Mouse (Mus musculus) intestine, postnatal 0 days (tissue): Measurements from ENCODE around the gene Strn3. TPM values are rescaled to one million over a fixed set of nuclear protein-coding genes. Genes with fewer than 3 reads are reported as not detected.

ENCODE experiments used
- ATAC-seq: fragments of 200-750 bp; cut with Nextera tagmentation; 2 replicates; pipeline ENCODE4 v1.8.0; 2017; ENCODE audit warnings: mild to moderate bottlenecking, moderate TSS enrichment, moderate library complexity
- H3K27ac ChIP-seq: fragments of 300-500 bp; sonication (generic); 2 replicates; pipeline ENCODE4 v1.5.1; 2014; ENCODE audit warnings: mild to moderate bottlenecking, low read depth, low read length, moderate library complexity
- H3K27me3 ChIP-seq: fragments of 300-500 bp; sonication (generic); replicated peaks from 2 replicates; pipeline ENCODE4 v1.6.1; 2014; ENCODE audit warnings: low read length, mixed read lengths; ENCODE audit not compliant: control insufficient read depth, insufficient read depth
- H3K36me3 ChIP-seq: fragments of 300-500 bp; sonication (generic); 2 replicates; pipeline ENCODE4 v1.6.1; 2014; ENCODE audit warnings: mild to moderate bottlenecking, moderate library complexity; ENCODE audit not compliant: control insufficient read depth, insufficient read depth
- H3K4me1 ChIP-seq: fragments of 300-500 bp; sonication (generic); replicated peaks from 2 replicates; pipeline ENCODE4 v1.6.1; 2014; ENCODE audit warnings: antibody characterized with exemption, low read length, mixed read lengths; ENCODE audit not compliant: control insufficient read depth, insufficient read depth
- H3K4me2 ChIP-seq: fragments of 300-500 bp; sonication (generic); replicated peaks from 2 replicates; pipeline ENCODE4 v1.6.1; 2014; ENCODE audit warnings: low read depth, mild to moderate bottlenecking, moderate library complexity
- H3K4me3 ChIP-seq: fragments of 300-500 bp; sonication (generic); 2 replicates; pipeline ENCODE4 v1.5.1; 2014; ENCODE audit warnings: low read depth, low read length
- H3K9ac ChIP-seq: fragments of 300-500 bp; sonication (generic); 2 replicates; pipeline ENCODE4 v1.6.1; 2014; ENCODE audit warnings: mild to moderate bottlenecking, low read depth, low read length
- H3K9me3 ChIP-seq: fragments of 300-500 bp; sonication (generic); 2 replicates; pipeline ENCODE4 v1.6.1; 2016; ENCODE audit warnings: mixed run types; ENCODE audit not compliant: control insufficient read depth
- CTCF ChIP-seq: sonication (generic); IDR thresholded peaks from 2 replicates; pipeline ENCODE4 v1.5.1; 2016; ENCODE audit warnings: low read depth, mild to moderate bottlenecking, control low read depth, antibody characterized with exemption, moderate library complexity
- WGBS: fragments of 180-500 bp; shearing (Covaris S2); extraction: QIAGEN DNeasy Blood & Tissue Kit; methylation state at CpG from one replicate; pipeline ENCODE4 v1.1.7; 2014; 5-methylcytosine and 5-hydroxymethylcytosine counted together
- polyA plus RNA-seq: library from polyadenylated mRNA; unstranded; fragments of >200 nt; fragmentation: Nextera tagmentation; extraction: Ambion mirVana; gene quantifications from 2 replicates; pipeline ENCODE4 v1.2.1, GENCODE M21; 2015

Gene Strn3
- polyA plus RNA-seq, 1 experiment from 2014 or later: 22.2 TPM

- no peak overlapping the region for H3K27ac ChIP-seq
- H3K4me3 ChIP-seq: no peak overlapping the region
- H3K9me3 ChIP-seq: no peaks in the 10 kb centered on the region
- H3K36me3 ChIP-seq: peaks cover 11% of the 10 kb centered on the region
- no peaks in the 10 kb centered on the region for H3K4me1 ChIP-seq
- no peaks in the 10 kb centered on the region for H3K27me3 ChIP-seq
- no peak overlapping the region for H3K9ac ChIP-seq
- no peak for ATAC-seq
- no peak for TF ChIP-seq CTCF
- no peak overlapping the region for H3K4me2 ChIP-seq
These were observed 71.1 kb downstream of the Strn3 start for GRCm38 (mm10) chr12:51620572-51620971.

GRCm38 (mm10) chr12:51612361-51612760 is 79.3 kb downstream of the Strn3 start:
- no peak overlapping the region for H3K27ac ChIP-seq
- no peak for TF ChIP-seq CTCF
- H3K36me3 ChIP-seq: peaks cover 39% of the 10 kb centered on the region
- H3K4me3 ChIP-seq: no peak overlapping the region
- no peaks in the 10 kb centered on the region for H3K27me3 ChIP-seq
- H3K9me3 ChIP-seq: no peaks in the 10 kb centered on the region
- no peak overlapping the region for H3K4me2 ChIP-seq
- H3K9ac ChIP-seq: no peak overlapping the region
- no peak for ATAC-seq
- 69% methylated on average over 5 of the region's 5 CpGs for WGBS
- no peaks in the 10 kb centered on the region for H3K4me1 ChIP-seq

- H3K27ac ChIP-seq: no peak overlapping the region
- no peaks in the 10 kb centered on the region for H3K9me3 ChIP-seq
- no peaks in the 10 kb centered on the region for H3K4me1 ChIP-seq
- no peak for TF ChIP-seq CTCF
- H3K4me2 ChIP-seq: no peak overlapping the region
- WGBS: 83% methylated on average over 4 of the region's 4 CpGs
- peaks cover 10% of the 10 kb centered on the region for H3K36me3 ChIP-seq
- ATAC-seq: no peak
- no peak overlapping the region for H3K9ac ChIP-seq
- no peaks in the 10 kb centered on the region for H3K27me3 ChIP-seq
- H3K4me3 ChIP-seq: no peak overlapping the region
These were observed 85.6 kb downstream of the Strn3 start for GRCm38 (mm10) chr12:51606138-51606537.

GRCm38 (mm10) chr12:51603306-51603705 is 88.4 kb downstream of the Strn3 start:
- H3K27ac ChIP-seq: no peak overlapping the region
- no peak overlapping the region for H3K9ac ChIP-seq
- no peak for ATAC-seq
- H3K4me1 ChIP-seq: no peaks in the 10 kb centered on the region
- WGBS: 92% methylated on average over 10 of the region's 10 CpGs
- TF ChIP-seq CTCF: no peak
- no peak overlapping the region for H3K4me3 ChIP-seq
- H3K27me3 ChIP-seq: no peaks in the 10 kb centered on the region
- H3K36me3 ChIP-seq: no peaks in the 10 kb centered on the region
- H3K9me3 ChIP-seq: no peaks in the 10 kb centered on the region
- H3K4me2 ChIP-seq: no peak overlapping the region

- Histone ChIP-seq H3K4me2 (peak overlapping the region; percentile 97), H3K4me3 (peak overlapping the region; percentile 59), H3K27ac (no peak overlapping the region), H3K4me1 (peaks cover 15% of the 10 kb centered on the region; the same call in 1 of the 2 replicates), H3K9me3 (no peaks in the 10 kb centered on the region), H3K36me3 (no peaks in the 10 kb centered on the region), H3K9ac (no peak overlapping the region), H3K27me3 (peaks cover 49% of the 10 kb centered on the region)
- no peak for TF ChIP-seq CTCF
- no peak for ATAC-seq
- WGBS: 4% methylated on average over 18 of the region's 18 CpGs
These were observed 97.6 kb downstream of the Strn3 start for GRCm38 (mm10) chr12:51594030-51594470.

GRCm38 (mm10) chr12:51593229-51594029 is 98.3 kb downstream of the Strn3 start, which contains the start of gene Coch:
TSS of gene Coch (plus strand) at chr12:51593341.
- Histone ChIP-seq H3K9ac (peak within 1 kb of the TSS; percentile 34; the same call in 1 of the 2 replicates), H3K4me3 (peak within 1 kb of the TSS; percentile 59), H3K9me3 (no peaks in the 10 kb centered on the region), H3K4me2 (peak within 1 kb of the TSS; percentile 97), H3K27ac (no peak within 1 kb of the TSS), H3K27me3 (peaks cover 49% of the 10 kb centered on the region), H3K4me1 (peaks cover 15% of the 10 kb centered on the region; the same call in 1 of the 2 replicates), H3K36me3 (no peaks in the 10 kb centered on the region)
- peak; percentile 33; the same call in 1 of the 2 replicates for ATAC-seq
- WGBS: under 1% methylated on average over 75 of the region's 79 CpGs
- TF ChIP-seq CTCF: 0 out of 2 replicates have a peak, but pooled peaks have one; percentile 1
